Mouse (Mus musculus) lung, postnatal 36 days (tissue): Measurements from ENCODE around the gene Rgl1.

ENCODE experiments used
- DNase-seq: peaks from one replicate; pipeline ENCODE4 v3.0.0; 2022; ENCODE audit warnings: mixed read lengths

Rgl1 gene

DNA sequence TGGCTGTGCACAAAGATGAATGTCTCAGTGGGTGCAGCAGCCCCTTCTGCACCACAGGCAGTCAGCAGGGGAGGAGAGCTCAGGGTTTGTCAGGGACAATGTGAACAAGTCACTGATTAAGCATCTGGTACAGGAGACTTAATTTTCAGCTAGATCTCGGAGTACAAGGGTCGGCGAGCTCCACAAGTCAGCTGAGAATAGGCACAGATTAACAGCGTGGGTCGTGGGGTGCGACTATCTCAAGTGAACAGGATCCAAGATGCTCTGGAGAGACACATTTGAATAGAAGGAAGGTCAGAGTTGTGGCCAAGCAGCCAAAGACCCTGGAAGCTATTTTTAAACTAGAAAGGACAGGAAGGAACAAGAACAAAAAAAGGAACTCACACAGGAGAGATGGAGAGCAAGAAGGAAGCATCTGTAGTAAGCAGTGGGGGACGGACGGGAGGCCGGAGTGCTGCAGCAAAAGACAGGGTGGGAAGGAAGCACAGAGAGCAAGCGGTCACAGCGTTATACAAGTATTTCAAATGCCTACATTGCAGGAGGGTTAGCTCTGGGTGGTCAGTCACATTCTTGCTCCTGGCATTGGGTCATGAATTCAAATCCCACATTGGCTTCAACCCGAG, 153.5 kb downstream of the Rgl1 start:
- no peak for DNase-seq

DNA sequence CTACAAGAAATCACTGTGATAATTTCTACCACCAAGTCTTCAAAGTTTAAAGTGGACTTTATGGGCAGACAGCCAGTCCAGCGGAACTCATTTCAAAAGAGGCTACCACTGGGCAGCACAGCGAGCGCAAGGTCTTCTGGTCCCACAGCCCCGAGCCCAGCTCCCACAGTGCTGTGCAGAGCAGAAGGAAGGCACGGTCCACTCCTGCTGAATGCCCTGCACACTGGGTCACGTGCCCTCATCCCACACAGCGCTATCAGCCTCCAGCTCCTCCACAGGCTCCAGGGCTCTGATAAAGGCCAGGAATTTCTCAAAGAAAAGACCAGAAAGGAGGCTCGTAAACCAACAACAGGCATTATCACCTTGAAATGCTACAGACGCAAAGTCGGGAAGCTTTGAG, 156.6 kb downstream of the Rgl1 start:
- DNase-seq = no peak

DNA sequence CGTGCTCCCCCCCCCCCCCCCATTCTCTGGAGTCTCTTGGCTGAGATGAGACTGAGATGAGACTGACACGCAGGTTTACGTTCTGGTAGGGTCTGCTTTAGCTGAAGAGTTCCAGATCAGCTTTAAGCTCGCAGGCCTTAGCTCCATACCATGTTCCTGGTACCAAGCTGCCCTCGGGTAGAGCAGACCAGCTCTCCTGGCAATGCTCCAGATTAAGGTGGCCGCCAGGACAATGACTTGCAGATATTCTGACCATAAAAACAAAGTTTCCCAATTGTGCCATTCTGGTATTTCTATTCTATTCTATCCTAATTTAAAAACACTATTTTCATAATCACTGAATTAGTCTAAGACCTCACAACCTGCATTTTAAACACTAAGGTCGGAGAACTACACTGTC, 157.1 kb downstream of the Rgl1 start:
- no peak for DNase-seq

DNA sequence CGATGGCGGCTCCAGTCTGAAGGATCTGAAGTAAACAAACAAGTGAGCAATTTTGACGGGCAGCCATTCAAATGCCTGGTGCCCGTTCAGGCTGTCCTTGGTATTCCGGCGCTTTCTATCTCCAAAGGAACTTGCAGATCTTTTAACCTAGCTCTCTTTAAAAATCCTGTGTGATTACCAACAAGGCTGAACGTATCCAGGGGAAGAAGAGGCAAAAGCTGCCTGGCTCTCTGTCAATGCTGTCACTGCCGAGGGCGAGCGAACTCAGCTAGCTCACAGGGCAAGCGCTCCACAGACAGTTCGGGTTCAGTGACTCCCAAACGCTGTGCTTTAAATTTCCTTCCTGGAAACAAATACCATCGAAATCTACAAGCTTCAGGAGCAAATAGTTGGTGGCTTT, 158.4 kb downstream of the Rgl1 start:
- peak; percentile 54 for DNase-seq

DNA sequence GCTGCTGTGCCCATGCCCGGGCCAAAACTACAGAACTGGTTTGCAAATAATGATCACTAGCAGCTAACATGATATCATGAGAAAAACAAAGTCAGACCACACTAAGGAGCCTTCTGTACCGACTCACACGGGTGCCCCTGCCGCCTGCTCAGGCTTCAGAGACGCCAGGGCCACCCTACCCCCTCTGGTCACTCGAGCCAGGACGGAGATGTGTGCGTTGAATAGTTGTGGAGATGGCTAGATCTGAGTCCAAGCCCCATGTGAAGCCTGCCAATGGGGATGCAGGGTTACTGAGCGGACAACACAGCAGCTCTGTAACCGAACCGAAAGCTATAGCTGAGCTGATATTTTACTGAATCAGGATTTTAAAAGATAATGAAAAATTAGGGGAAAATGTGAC, 159.4 kb downstream of the Rgl1 start:
- DNase-seq = no peak

DNA sequence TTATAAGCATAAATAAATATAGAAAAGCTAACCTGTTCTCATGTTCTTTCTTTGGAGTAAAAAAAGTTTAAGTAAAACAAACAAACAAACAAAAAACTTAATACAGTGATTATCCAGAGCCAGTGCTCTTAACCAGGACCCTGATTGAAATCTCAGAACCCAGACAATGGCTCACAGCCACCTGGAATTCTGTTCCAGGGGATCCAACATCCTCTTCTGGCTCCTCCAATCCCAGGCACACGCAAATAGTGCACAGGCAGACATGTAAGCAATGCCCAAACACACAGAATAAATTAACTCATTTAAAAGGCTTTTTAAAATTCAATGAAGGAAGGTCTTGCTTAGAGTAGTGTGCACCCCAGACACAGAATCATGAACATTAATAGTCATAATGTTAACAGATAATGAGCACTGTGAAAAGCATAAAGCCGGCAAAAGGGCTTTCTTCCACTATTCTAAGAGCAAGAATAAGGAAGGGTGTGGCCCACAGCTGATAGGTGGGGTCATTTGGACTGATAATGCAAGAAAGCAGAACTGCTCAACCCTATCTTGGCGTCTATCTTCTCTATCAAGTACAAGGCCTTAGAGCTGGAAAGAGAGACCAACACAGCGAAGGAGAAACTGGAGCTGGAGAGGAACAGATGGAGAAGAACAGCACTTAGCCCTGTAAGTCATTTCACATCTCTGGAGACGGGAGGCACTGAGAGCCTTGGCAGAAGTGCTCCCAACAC, 160.1 kb downstream of the Rgl1 start:
- peak; percentile 66 for DNase-seq

DNA sequence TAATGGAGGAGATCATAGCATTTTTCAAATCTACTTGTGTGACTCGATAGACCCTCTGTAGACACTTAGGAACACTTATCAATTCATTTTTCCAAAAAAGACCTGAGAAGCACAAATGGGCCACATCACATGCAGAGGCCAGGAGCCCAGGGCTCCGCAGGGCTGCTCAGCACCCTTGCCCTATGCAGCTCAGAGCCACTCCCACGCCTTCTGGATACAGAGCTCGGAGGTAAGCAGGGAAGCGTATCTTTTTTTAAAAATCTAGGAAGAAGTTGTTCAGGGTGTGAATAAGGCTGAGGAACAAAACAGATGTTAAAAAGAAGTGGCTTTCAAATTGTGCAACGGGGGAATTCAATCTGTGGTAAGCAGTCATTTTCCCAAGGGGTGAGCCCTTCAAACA, 162.0 kb downstream of the Rgl1 start:
- no peak for DNase-seq

DNA sequence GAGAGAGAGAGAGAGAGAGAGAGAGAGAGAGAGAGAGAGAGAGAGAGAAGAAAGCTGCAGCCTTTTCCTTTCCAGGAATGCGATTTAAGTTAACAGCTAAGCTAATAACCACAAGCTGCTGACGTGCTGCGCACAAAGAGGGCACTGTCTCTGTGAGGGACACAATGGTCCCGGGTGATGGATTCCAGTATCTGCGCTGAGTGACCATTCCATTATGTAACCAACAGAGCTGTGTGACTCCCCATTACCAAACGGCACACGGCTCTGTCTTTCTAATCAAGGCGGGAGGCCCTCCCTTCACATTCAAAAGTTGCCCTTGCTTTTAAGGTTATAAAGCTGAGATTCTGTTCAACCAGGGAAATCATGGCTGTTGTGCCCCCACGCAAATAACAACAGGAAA, 162.5 kb downstream of the Rgl1 start:
- no peak for DNase-seq

DNA sequence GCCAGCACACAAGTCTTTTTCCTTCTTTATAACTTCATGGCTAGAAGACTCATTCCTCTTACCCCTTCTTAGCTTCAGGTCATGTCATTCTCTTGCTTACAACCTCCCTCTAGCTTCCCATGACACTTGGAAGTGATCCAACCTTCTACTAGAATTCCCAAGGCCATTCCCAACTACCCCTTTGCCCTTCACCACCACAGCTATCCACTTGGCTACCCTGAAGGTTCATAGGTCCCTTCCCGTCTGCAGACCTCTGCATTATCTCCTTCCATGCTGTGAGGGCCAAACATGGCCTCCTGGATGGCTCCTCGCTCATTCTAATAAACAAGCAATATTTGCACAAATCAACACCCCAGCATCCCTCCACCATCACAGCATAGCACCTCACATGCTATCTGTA, 165.7 kb downstream of the Rgl1 start:
- DNase-seq = no peak

DNA sequence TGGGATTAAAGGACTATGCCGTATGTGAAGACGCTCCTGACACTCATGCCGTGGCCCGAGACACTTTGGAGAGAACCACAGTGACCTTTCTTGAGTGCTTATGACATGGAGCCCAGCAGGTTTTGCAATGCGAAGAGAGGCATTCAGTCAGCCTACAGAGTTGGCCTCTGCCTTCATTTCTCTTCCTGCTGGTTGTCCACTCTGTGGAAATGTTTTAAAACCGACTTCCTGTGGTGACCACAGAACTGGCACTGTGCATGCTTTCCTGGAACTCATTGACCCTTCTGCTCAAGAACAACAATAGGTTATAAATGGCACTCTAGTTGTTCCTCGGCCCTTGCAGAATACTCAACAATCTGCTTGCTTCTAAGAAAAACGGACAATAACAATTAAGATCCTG, 166.8 kb downstream of the Rgl1 start:
- peak; percentile 90 for DNase-seq

DNA sequence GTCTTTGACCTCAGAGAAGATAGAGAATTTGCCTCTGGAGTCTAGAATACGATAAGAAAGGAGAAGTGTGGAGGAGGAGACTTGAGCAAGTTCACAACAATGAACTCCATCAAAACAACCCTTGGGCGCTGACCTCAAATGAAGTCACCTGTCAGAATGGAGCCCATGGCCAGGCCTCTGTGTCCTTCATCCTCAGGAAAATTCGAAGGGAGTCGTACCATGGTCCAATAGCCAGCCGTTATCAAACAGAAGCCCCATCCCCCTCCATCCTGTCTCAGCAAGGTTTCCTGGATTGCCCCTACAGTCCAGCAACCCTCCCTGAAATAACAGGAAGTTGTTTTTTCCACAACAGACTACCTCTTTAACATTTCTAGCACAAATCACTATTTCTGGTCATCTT, 171.5 kb downstream of the Rgl1 start:
- DNase-seq = peak; percentile 52

DNA sequence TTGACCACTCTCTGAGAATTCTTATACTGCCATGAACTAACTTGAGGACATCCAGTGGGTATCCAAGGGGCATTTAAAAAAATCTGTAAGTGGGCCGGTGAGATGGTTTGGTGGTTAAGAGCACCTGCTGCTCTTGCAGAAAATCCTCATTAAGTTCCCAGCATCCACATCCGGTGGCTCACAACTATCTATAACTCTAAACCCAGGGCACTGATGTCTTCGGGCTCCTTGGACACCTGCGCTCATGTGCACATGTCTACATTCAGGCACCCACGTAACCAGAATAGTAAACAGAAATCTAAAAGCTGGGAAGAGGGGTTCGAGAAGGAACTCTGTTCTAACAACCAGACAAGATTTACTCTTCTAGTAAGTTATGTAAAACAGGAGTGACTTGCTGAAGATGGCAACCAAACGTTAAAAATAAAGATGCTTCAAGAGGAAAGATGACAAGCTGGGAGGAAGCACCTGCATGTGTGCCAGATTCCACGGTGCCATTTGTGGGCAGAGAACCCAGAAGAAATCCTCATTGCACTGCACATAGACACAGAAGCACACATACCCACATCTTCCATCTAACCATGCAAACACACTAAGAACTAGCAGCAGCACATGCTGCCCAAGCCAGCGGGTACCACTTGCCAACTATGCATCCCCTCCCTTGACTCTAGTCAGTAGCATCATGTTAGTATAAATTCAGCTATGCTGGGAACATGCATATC, 172.2 kb downstream of the Rgl1 start:
- no peak for DNase-seq

DNA sequence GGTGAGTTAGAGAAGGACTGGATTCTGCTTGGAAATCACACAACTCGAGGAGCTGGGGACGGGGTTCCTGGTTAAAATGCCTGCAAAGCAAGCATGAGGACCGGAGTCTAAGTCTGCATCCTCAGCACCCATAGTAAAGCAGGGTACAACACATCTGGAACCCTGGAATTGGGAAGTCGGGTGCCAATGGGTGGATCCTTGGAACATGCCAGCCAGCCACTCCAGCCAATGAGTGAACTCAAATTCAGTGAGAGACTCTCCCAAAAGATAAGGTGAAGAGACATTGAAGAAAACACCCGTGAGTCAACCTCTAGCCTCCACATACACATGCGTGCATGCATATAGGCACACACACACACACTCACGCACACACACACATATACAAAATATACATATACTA, 172.8 kb downstream of the Rgl1 start:
- DNase-seq = no peak

DNA sequence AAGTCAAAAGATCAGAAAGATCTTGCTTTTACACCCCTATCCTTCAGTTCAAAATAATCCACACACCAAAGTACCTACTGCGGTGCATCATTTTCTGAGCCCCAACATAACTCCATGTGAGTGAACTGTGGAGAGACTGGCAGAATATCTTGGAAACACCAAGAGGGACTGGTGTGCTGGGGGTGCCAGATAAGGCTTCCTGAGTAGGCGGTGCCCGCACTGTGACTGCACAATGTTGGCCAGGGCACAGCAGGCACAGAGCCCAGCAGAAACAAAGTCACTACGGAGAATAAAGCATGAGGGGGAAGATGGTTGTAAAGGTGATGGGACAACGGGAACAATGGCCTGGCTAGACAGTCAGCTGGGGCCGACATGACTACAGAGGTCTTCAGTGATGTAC, 173.5 kb downstream of the Rgl1 start:
- DNase-seq = peak; percentile 87

DNA sequence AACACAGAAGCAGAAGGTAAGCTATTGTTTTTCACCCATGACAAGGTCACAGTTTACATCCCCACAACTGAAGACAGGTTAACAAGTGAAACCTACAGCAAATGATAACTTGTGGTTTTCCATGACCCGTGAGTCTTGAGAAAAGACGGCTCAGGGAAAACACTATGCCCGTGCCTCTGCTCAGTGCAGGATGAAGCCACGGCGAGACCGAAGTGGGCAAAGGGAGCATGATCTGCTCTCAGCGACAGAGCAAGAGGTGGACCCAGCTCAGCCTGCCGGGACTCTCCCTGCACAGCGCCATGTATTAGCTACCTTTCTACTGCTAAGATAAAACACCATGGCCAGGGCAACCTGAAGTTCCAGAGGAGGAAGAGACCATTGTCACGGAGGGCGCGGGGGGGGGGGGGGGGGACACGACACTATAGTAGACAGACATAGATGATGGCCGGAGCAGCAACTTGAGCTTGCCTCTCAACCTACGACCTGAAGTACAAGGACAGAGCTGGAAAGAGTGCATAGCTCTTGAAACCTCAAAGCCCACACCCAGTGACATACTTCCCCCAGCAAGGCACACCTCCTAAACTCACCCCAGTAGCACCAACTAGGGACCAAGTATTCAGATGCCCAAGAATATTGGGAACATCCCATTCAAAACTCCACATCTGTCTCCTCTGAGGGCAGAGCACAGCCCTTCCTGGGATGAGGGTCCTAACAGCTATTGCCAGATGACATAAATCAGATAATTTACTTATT, 174.2 kb downstream of the Rgl1 start:
- DNase-seq = no peak

DNA sequence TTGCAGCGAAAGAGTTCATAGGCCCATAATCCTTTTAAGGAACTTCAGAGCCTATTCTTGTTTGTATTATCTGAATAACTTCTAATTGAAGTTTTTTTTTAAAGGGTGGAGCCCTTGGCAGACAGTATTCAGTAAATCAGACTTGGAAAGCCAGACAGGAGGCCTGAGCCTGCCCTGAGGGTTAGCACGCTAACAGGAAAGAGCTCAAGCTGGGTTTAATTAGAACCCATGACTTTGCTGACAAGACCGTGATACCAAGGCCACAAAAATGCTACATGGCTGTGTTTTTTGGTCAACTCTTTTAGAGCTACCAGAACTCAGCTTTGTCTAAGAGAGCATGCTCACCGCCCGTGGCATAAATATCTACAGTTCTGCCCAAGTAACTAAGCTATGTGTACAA, 175.8 kb downstream of the Rgl1 start:
- peak; percentile 45 for DNase-seq

DNA sequence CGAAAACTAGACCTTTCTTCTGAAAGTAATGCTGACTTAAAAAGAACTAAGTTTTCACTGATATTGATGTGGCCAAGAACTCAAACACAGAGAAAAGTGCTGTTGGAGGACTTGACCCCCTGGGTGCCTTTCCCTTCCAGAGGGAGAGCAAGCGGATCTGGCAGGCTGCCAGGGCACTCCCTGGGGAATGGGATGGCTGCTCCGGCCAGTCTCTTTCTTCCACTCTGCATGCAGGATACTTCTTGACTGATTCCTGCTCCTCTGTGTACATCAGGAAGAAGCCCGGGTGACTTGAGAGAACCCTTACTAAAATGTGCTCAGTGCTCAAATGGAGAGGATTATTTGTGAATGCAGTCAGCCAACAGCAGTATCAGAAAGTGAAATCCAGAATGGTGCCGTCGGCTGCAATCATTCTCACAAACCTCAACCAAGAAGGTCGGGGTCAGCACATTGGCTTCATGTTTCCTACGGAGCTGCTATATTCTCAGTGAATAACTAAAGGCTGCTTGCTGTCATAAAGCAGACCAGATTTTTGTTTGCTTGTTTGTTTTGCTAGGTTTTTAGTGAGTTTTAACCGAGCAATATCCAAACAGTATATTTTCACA, 176.7 kb downstream of the Rgl1 start:
- DNase-seq = peak; percentile 82

DNA sequence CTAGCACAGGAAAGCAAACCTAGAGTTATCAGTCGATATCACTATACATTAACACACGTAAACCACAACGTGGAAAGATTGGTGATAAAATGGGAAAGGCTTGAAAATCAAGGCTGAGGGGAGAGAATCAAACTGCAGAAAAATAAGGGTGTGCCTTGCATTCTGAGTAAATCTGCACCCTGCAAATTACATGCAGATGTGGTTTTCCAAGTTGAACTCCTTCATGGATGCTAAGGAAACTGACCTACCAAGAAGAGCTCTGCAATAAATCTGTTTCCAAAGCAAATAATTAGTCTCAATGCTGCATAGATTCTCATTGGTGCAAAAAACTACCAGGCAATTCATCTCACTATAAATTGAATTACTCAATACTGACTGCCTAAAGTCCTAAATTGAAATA, 178.7 kb downstream of the Rgl1 start:
- DNase-seq = no peak

DNA sequence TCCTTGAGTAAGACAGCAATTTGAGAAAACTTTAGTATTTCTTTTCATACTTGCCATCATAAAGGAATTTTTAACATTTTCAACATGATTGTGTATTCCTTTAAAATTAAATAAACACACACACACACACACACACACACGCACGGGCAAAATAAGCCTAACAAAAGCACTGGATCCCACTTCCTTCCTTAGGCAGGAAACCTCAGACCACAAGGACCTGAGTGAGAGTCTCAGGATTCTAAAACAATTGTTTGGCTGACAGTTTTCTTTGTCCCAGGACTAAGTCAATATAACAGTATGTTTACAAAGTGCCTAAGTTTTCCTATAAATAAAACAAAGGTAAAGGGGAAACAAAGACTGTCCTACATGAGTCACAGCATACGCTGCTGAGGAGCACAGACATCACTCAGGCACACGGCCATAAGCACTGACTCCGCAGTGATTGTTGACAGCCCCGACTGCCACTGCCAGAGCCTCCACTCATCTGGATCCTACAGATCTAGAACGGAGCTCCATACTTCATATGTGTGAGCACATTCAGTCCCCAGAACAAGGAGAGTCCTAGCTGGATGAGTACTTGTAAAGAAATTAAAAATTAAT, 180.7 kb downstream of the Rgl1 start:
- DNase-seq = peak; percentile 67

DNA sequence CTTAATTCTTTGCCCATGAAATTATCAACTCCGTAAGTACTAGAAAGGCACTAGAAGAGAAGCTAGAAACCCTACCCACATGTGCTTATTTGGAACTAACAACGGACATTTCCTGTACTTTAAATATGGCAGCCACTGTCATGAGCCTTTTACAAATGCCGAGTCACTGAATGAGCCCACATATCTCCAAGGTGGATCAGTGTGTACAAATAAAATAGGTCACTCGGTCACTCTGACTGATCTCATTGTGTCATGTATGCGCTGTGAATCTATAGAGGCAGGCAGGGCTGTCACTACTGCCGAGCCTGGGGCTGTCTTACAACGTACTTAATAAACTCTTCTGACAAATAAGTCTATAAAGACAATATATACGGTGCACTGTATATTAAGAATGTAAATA, 181.2 kb downstream of the Rgl1 start:
- DNase-seq = no peak

DNA sequence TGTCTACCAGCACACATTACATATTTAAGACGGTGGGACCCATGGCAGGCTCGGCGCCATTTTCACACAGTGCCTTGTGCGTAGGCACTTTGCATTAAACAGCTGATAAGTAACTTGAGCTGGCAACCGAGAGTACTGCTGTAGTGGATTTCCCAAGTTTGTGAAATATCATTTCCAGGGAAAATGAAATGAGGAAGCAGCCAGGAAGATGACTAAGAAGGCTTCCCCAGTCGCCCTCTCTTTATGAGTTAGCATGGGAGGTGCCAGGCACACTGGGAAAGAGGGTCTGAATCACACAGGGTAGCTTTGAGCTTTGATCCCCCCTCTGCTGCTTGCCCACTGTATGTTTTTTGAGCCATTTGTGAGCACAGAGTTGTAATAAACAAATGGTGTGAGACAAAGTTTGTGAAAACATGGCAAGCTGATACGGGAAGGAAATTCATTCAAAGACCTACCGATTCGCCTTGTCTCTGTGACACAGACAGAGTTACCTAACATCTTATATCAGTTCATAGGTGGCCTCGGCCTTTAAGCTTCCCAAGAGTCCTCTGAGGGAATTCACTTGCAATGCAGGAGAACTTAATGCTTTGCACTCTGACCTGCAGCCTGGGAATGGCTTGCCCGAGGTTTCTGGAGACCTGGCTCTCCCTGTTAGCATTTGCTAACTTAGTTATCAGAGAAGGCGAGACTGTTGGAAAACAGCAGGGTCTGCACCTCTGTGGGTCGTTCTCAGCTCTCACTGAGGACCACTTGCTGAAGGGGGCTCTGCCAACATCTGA, 184.8 kb downstream of the Rgl1 start:
- no peak for DNase-seq

DNA sequence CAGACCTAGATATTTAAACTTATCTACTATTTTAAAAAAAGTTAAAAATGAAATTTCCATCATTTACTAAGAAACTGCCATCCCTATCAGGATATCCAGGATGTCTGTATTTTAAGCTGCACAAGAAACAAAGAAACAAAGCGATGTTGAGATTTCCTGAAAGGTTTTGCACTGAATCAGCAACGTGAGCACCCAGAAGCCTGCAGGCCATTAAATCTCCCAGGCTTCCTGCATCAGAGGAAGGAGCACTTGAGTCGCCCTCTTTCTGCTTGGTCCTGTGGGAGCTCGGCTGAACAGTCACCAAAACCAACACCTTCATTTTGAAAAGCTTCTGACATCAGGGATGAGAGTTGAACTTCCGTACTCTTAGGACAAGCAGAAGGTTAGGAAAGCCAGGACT, 187.2 kb downstream of the Rgl1 start:
- no peak for DNase-seq
